Mouse (Mus musculus) thymus, adult 2 months (tissue): ENCODE measurements around the gene Eif1. TPM values are rescaled to one million over a fixed set of nuclear protein-coding genes. Genes with fewer than 3 reads are reported as not detected.

Source experiments
- DNase-seq: peaks from one replicate; pipeline ENCODE4 v3.0.0; 2021
- H3K27ac ChIP-seq: fragments of 200-500 bp; 2 replicates; pipeline ENCODE4 v1.5.1; 2012; ENCODE audit warnings: low read length, control low read depth; ENCODE audit not compliant: control insufficient read depth, insufficient read depth
- H3K27me3 ChIP-seq: fragments of 200-500 bp; 2 replicates; pipeline ENCODE4 v1.6.1; 2012; ENCODE audit warnings: mild to moderate bottlenecking, low read length, moderate library complexity, mixed read lengths; ENCODE audit not compliant: control insufficient read depth, insufficient read depth
- H3K36me3 ChIP-seq: fragments of 200-500 bp; 2 replicates; pipeline ENCODE4 v1.6.1; 2012; ENCODE audit warnings: mild to moderate bottlenecking, low read length, moderate library complexity; ENCODE audit not compliant: control insufficient read depth, insufficient read depth
- H3K4me1 ChIP-seq: fragments of 200-500 bp; replicated peaks from 2 replicates; pipeline ENCODE4 v1.6.1; 2012; ENCODE audit warnings: low read length; ENCODE audit not compliant: control insufficient read depth, insufficient read depth
- H3K4me3 ChIP-seq: fragments of 200-500 bp; 2 replicates; pipeline ENCODE4 v1.5.1; 2012; ENCODE audit warnings: mild to moderate bottlenecking, low read length, control low read depth, moderate library complexity; ENCODE audit not compliant: control insufficient read depth, insufficient read depth
- CTCF ChIP-seq: fragments of 200-500 bp; IDR thresholded peaks from 2 replicates; pipeline ENCODE4 v1.5.1; 2012; ENCODE audit warnings: mild to moderate bottlenecking, control low read depth, low read length, moderate library complexity, borderline replicate concordance; ENCODE audit not compliant: control insufficient read depth, poor library complexity, insufficient read depth; ENCODE audit errors: extremely low read depth
- POLR2A ChIP-seq: fragments of 200-500 bp; IDR thresholded peaks from 2 replicates; pipeline ENCODE4 v1.6.1; 2012; ENCODE audit warnings: mild to moderate bottlenecking, low read length, control low read depth, moderate library complexity; ENCODE audit not compliant: control insufficient read depth, poor library complexity, insufficient read depth; ENCODE audit errors: extremely low read depth
- WGBS: fragments of 180-500 bp; shearing (Covaris S2); methylation state at CpG from one replicate; pipeline ENCODE4 v1.1.7; 2018; 5-methylcytosine and 5-hydroxymethylcytosine counted together
- polyA plus RNA-seq: library from polyadenylated mRNA; depleted of rRNA; stranded (reverse); fragments of >200 nt; gene quantifications from 2 replicates; pipeline ENCODE4 v1.2.3, GENCODE M21; 2012

Gene Eif1
- polyA plus RNA-seq, 1 experiment: 131 TPM

DNA sequence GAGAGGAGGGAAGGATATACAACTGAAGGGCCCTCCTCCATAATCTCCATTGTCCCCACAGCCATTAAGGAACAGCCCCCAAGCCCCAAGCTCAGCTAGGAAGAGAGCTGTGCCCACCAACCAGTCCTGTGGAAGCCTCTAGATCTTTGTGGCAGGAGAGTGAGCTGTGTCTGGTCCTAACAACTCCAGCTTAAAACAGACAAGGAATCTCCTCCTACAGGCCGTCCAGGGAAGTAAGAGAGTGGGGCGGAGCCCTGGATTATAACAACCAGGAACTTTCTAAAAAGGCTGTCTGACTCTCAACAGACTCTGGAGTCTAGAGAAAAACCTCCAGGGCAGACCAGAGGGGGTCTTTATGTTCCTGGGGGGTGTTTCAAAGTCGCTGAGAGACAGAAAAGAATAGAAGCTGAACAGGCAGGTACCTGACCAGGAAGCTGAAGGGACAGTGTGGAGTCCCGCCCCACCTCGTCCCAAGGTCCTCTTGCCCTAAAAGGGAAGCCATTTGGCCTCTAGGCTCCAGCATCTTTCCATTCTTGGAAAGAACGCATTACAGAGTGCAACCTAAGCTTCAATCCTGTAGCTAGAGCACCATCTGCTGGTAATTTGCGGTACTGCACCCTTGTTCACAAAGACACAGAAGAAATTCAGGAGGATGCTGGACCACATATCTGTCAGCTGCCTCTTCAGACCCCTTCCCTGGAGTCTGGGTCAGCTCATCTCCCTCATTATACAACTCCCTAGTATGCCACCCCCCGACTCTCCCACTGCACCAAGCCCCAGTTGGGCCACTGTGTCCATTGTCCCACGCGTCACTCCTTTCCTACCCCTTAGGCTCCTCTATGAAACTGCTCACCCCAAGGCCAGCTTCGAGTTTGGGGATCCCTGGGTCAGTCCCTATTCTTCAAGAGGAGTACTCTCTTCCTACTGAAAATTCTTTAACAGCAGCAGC is 37.8 kb upstream of the Eif1 start:
- no peak overlapping the region for H3K4me3 ChIP-seq
- peak; percentile 76 for DNase-seq
- H3K27ac ChIP-seq: no peak overlapping the region
- no peaks in the 10 kb centered on the region for H3K27me3 ChIP-seq
- H3K36me3 ChIP-seq: no peaks in the 10 kb centered on the region
- H3K4me1 ChIP-seq: no peaks in the 10 kb centered on the region
- WGBS: 28% methylated on average over 11 of the region's 11 CpGs
- TF ChIP-seq CTCF (peak; percentile 21; the same call in 1 of the 2 replicates), POLR2A (no peak)

DNA sequence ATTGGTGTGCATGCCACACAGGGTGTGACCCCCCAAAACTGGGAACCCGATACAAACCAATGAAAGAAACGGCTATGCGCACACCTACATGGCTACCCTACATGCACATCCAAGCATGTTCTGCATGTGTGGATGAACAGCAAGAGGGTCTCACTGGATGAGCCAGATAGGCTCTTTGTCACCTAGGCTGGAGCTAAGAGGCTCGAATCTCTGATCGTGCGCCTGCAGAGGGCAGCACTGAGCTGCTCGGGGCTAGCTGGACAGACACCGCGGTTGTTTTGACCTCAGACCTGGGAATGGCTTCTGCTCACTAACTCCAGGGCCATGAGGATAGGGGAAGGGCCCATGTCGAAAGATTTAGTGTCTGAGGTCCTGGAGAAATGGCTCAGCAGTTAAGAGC is 37.1 kb upstream of the Eif1 start:
- Histone ChIP-seq H3K27ac (no peak overlapping the region), H3K36me3 (no peaks in the 10 kb centered on the region), H3K4me3 (no peak overlapping the region), H3K4me1 (no peaks in the 10 kb centered on the region), H3K27me3 (no peaks in the 10 kb centered on the region)
- TF ChIP-seq POLR2A: no peak
- TF ChIP-seq CTCF: peak; percentile 91
- DNase-seq: peak; percentile 63
- WGBS: 26% methylated on average over 10 of the region's 10 CpGs

DNA sequence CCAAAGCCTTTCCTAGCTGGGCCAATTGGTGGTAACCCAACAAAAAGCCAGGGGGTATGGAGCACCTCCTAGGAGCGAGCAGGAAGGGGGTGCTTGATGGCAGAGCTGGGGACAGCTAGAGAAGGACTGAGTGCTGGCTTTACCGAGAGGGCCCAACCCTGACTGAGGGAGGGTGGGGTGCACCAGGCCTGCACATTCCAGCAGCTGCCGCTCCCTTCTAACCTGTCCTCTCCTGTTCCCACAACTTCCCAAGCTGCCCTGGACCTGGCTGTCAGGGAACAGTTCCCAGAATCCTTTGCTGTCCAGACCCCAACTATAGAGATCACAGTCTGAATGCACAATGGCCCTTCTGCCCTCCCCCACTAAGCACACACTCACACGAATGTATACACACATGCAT is 34.7 kb upstream of the Eif1 start:
- Histone ChIP-seq H3K27me3 (no peaks in the 10 kb centered on the region), H3K27ac (no peak overlapping the region), H3K4me3 (no peak overlapping the region), H3K4me1 (no peaks in the 10 kb centered on the region), H3K36me3 (no peaks in the 10 kb centered on the region)
- 89% methylated on average over 4 of the region's 4 CpGs for WGBS
- TF ChIP-seq CTCF (no peak), POLR2A (no peak)
- DNase-seq: no peak

DNA sequence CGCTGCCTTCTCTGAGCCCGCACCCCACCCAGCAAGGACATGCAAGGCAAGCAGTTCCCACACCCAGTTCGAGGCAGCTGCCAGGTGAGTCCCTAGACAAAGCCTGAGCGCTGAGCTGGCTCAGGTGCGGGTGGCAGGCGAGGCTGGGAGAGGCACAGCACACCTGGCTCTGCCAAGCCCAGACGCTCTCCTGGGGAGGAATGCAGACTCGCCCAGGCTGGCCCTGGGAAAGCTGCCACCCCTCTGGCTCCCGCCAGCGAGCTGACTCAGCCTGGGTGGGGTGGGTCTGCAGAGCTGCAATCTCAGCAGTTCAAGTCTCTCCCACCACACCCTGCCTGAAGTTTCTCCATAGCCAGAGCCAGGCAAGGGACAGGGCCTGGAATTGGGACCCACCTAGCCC is 32.7 kb upstream of the Eif1 start:
- Histone ChIP-seq H3K4me3 (no peak overlapping the region), H3K36me3 (no peaks in the 10 kb centered on the region), H3K4me1 (peaks cover 10% of the 10 kb centered on the region), H3K27me3 (no peaks in the 10 kb centered on the region), H3K27ac (no peak overlapping the region)
- DNase-seq: no peak
- WGBS: 70% methylated on average over 10 of the region's 10 CpGs
- TF ChIP-seq CTCF: no peak
- TF ChIP-seq POLR2A: no peak

DNA sequence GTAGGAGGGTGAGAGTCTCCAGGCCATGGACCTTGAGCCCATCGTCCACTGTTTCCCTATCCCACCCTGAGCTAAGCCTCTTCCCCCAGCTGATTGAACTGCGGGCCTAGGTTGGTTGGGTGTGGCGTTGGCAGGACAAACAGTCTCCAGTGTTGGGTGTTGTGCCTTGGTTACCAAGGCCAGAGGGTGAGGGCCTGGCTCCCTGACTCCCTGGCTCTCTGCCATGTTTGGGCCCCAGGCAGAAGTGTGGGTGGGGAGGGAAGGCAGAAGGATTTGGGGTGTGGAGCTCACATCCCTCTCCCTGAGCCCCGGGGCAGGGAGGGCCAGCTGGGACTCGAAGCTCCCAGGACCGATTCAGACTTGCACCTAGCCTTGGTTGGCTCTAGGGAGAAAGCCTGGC is 30.7 kb upstream of the Eif1 start:
- peaks cover 10% of the 10 kb centered on the region for H3K4me1 ChIP-seq
- TF ChIP-seq CTCF (no peak), POLR2A (no peak)
- H3K27me3 ChIP-seq: no peaks in the 10 kb centered on the region
- H3K4me3 ChIP-seq: no peak overlapping the region
- H3K36me3 ChIP-seq: no peaks in the 10 kb centered on the region
- 90% methylated on average over 6 of the region's 6 CpGs for WGBS
- no peak overlapping the region for H3K27ac ChIP-seq
- DNase-seq: no peak

DNA sequence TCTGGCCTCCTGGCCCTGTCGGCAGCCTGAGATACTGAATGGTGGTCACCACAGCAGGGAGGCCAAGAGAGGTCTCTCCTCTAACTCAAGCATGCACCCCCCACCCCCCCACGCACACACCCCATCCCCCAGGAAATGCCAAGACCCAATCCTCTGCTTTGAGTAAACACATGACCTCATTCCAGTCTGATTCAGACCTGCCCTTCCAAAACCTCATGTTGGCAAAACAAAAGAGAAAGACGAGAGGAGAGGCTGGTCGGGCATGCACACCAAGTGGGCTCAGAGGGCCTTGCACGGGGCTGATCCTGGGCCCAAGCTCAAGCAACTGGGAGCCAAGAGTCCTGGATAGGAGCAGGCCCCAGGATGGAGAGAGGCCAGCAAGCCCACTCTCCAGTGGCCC is 29.4 kb upstream of the Eif1 start:
- Histone ChIP-seq H3K27me3 (no peaks in the 10 kb centered on the region), H3K36me3 (no peaks in the 10 kb centered on the region), H3K27ac (no peak overlapping the region), H3K4me3 (no peak overlapping the region), H3K4me1 (peaks cover 10% of the 10 kb centered on the region)
- TF ChIP-seq POLR2A (no peak), CTCF (no peak)
- WGBS: 78% methylated on average over 5 of the region's 5 CpGs
- no peak for DNase-seq

DNA sequence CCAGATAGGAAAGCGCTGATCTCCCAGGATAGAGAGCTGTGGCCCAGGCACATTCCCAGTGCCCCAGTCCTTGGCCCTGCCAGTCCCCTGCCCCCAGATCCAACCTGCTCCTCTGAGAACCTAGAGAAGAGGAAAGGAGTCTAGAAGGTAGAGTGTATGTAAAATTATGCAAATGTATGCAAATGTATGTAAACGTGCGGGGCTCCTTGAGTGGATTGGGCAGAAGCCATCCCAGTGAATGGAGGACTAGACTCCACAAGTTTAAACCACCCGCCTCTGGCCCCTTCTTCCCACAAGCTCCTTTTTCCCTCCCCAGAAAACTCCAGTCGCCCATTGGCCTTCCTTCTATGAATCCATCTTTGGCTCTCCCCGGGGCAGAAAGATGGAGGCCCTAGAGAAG is 26.8 kb upstream of the Eif1 start:
- Histone ChIP-seq H3K4me3 (no peak overlapping the region), H3K27ac (no peak overlapping the region), H3K36me3 (no peaks in the 10 kb centered on the region), H3K4me1 (peaks cover 11% of the 10 kb centered on the region), H3K27me3 (no peaks in the 10 kb centered on the region)
- WGBS: 78% methylated on average over 6 of the region's 6 CpGs
- no peak for TF ChIP-seq CTCF
- TF ChIP-seq POLR2A: no peak
- DNase-seq: no peak
